Mouse (Mus musculus): ENCODE results near the gene Rab1a.

Rab1a gene

DNA sequence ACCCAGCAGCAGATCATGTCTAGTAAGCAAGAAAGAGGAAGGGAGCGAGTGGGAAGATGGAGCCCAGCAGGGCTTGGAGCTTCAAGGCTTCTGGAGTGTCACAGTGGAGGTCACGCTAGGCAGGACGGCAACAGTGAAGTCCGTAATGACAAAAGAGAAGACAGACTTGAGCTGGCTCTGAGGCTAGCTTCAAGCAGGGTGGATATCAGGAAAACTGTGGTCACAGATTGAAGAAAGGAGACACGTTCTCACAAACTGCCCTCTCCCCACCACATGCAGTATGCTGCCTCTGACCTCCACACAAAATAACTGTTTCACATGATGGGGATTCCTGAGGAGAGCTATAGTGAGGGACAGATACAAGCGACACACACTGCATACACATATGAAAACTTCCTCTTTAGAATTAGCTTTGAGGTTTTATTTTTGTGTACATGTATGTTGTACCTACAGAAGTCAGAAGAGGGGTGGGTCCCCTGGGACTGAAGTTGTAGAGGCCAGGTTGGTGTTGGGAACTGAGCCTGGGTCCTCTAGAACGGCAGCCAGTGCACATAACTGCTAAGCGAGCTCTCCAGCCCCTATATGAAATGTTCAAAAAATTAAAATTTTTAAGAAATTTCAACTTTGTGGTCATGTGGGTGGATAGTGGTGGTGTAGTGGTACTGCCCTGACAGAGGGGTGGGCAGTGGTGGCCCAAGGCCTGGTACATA, 46.1 kb downstream of the Rab1a start:
- no peak for DNase-seq (ENCODE audit: low spot score in 2 of 2)

DNA sequence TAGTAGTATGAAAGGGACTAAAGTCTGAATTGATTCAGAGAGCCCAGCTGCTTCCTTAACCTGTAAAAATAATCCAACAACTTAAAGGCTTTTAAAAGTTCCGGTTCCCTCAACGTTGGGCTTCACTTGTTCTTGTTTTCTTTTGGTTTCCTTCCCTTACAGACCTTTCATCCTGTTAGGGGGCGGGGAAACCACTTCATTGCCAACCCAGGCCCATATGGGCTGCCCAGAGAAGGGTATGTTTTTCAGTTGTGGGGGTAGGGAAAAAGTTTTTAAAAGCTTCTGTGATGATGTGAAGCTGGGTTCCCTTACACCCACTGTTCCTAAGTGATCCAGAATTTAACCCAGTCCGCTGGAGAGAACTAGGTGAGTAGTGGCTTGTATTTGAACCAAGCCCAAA, 47.0 kb downstream of the Rab1a start:
- no peak for DNase-seq (ENCODE audit: low spot score in 2 of 2)

DNA sequence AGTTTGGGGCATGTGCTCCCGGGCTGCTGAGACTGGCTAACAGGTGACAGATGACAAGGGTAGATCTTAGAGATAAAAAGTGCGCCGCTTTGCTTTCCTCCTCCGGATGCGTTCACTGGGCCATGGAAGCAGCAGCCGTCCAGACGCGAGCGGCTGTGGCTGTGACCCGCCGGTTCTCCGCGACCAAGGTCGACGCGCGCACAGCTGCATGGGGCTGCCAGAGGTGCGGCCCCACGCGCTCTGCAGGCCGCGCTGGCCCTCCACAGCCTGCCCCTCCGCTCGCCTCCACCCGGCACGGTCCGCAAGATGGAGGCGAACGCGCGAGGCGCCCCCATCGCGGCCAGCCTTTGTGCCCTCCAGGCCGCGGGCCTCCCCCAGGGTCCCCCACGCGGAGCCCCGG, 47.6 kb downstream of the Rab1a start:
- no peak for DNase-seq (ENCODE audit: low spot score in 2 of 2)

DNA sequence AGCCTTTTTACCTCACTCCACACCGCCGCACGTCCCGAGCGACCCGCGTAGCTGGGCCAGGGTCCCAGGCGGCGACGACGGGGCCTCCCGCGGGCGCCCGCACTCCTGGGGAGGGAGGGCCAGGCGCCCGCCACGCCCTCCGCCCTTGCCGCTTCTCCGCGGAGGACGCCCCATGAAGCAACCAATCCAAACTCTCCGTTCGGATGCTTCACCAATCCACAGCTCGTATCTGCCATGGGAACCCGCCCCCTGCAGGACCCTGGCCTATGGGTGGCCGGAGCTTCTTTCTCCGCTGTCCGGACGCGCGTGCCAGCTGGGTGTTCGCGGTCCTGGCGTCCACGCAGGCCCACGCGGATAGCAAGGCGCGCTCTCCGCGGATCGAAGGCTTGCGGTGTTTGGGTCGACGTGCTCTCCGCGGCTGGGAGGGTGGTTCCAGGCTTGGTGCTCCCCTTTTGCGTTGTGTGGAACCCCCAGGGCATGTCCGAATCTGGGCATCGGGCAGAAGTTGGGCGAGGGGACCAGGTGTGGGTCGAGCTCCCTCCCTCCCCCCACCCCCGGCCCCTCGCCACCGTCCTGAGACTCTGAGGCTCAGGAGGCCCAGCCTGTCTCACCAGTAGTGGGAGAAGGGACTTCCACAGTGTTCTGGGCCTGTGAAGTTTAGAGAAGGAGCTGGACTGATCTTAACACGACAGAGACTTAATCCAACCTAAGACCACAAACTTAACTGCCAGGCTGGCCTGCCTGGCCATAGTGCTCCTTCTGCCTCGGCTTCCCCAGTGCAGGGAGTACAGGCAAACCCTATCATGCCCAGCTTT, 48.3 kb downstream of the Rab1a start, which contains the start of gene Cep68:
Gene Cep68, minus strand, starts transcription at position 134 of the 815 bp plus-strand sequence.
- peak; percentile 89 to 95 for DNase-seq (ENCODE audit: low spot score in 2 of 2)

DNA sequence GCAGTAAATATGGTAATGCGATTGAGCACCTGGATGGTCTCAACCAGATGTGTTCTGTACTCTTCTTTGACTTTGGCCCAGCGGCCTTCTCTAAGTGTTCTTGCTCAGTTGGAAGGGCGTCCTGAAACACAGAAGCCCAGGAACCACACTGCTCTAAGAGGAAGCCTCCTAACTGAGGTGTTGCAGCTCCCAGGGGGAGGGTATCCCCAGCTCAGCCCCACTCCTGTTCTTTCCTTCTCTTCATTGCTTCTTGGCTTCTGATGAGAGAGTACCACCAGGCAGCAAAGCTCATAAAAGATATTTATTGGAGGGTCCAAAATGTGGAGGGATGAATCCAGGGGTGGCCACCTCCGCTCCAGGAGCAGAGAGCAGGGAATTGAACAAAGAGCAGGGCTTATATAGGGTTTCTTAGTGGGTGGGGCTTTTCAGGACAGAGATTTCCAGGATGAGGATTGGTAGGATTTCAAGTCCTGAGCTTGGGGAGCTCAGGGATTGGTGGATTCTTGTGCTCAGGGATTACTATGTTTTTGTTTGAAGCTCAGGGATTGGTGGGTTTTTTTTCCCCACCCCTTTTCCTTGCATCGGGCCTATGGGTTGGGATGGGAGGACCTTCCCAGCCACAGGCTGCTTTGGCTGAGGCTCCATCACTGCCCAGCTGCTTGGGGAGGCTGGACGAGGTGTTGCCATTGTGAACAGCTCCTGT, 49.4 kb downstream of the Rab1a start:
- no peak for DNase-seq (ENCODE audit: low spot score in 2 of 2)

DNA sequence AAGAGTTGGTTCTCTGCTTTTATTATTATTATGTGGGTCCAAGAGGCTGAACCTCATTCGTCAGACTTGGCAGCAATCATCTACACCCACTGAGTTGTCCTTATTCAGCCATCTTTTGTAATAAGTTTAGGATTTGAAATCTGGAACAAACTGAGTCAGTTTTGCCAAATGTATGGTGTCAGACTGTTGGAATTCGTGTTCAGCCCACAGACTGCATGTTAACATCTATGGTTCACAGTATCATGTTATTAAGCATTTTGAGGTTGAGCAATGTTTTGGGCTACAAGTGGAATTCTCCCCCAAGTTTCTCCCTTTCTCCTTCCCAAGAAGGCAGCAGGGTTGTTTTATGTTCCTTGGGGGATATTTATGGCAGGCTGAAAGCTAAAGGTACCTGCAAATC, 51.9 kb downstream of the Rab1a start:
- DNase-seq (ENCODE audit: low spot score in 2 of 2): no peak

DNA sequence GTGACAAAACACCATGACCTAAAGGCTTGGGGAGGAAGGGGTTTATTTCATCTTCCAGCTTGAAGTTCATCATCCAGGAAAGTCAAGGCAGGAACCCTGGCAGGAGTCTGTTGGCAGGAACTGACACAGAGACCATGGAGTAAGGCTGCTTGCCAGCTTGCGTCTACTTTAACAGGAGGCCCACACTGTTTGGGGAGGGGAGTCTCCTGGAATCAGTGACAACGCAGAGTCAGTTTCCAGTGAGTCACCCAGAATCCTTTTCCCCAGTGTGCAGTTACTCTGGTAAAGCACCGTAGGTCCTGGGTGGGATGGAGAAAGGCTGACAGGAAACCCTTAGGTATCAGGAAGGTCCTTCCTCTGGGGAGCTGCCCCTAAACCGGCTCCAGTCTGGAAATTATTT, 53.6 kb downstream of the Rab1a start:
- no peak for DNase-seq (ENCODE audit: low spot score in 2 of 2)

DNA sequence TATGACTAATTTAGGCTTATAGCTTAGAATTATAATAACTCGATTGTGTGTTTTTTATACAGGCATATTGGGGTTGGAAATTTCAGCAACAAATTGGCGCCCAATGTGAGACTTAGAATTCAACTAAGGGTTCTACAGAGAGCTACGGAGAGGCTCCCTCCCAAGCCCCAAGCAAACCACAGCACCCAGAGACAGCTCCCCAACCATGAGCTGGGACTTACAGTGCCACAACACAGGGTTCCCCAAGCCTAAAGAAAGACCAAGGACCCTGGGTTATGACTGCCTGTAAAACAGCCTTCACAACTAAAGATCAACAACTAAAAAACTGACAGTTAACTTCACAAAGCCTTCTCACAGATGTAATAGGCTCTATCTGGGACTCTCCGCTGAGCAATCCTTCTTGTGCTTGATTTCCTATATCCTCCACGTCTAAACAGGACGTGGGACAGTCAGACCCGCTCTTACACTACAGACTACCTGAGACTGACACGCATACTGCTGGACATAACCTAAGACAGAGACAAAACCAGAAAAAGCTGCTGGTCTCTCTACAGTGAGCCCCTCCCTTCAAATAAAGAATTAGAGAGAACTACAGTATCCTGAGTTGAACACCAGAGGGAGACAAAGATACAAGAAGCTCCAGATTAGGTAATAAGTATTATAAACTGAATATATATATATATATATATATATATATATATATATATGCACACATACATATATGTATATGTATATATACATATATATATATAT, 61.6 kb downstream of the Rab1a start:
- DNase-seq (ENCODE audit: low spot score in 2 of 2): no peak

DNA sequence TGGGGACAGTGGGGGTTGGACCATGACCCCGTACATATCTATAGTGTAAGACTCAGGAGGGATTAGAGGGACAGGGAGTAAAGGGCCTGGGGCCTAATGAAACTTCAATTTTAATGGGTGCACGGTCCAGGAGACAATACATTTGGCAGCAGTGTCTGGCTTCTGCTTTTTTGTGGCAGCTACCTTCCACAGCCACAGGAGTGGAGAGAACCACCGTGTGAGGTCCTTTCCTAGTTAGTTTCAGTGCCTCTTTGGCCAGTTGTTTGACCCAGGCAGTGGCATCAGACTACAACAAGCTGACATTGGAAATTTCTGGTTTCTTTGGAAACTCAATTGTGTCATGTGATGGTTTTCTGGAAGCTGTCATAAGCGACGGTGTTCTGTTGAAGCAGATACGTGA, 68.7 kb downstream of the Rab1a start:
- DNase-seq (ENCODE audit: low spot score in 2 of 2): no peak

DNA sequence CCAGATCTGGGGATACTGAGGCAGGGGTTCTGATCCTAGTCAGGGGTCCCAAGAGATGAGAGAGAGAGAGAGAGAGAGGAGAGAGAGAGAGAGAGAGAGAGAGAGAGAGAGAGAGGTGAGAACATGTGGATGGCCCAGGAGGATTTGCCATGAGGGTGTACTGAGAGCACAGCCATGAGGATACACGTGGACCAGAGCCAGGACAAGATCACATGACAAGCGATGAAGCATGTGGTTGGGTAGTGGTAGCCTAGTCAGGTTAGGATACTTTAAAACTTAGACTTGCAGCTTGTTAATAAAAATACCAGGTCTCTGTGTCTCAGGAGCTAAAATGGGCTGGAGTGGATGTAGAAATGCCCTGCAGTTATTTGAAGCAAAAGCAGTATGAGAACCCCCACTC, 74.7 kb downstream of the Rab1a start:
- DNase-seq (ENCODE audit: low spot score in 2 of 2): no peak

All from urinary bladder, postnatal 36 days (tissue).